Mouse (Mus musculus): Measurements from ENCODE around the gene Theg. TPM values are rescaled to one million over a fixed set of nuclear protein-coding genes. Genes with fewer than 3 reads are reported as not detected.

Gene Theg
- polyA plus RNA-seq, 1 experiment from 2014 or later: not detected

GRCm38 (mm10) chr10:79537271-79537670, 49.9 kb downstream of the Theg start:
- DNase-seq: no peak
- 91% methylated on average over 7 of the region's 7 CpGs for WGBS
- no peak for ATAC-seq (ENCODE audit: insufficient read depth)

GRCm38 (mm10) chr10:79536461-79537080, 50.6 kb downstream of the Theg start:
- no peak overlapping the region for H3K4me3 ChIP-seq (ENCODE audit: low read depth, low read length)
- H3K9ac ChIP-seq: no peak overlapping the region
- no peaks in the 10 kb centered on the region for H3K9me3 ChIP-seq (ENCODE audit: low read depth, low read length)
- TF ChIP-seq CTCF (IDR thresholded peaks at IDR 0.05; ENCODE audit: low read depth): no peak
- no peak for DNase-seq
- H3K27me3 ChIP-seq (ENCODE audit: insufficient read depth, low read length): no peaks in the 10 kb centered on the region
- no peaks in the 10 kb centered on the region for H3K4me1 ChIP-seq (ENCODE audit: insufficient read depth)
- 63% methylated on average over 12 of the region's 12 CpGs for WGBS
- ATAC-seq (ENCODE audit: insufficient read depth): no peak
- H3K4me2 ChIP-seq: no peak overlapping the region
- H3K36me3 ChIP-seq (ENCODE audit: insufficient read depth): peaks cover 42% of the 10 kb centered on the region
- no peak overlapping the region for H3K27ac ChIP-seq (ENCODE audit: low read depth)

More at GRCm38 (mm10) chr10:79537271-79537670, 49.9 kb downstream of the Theg start:
- Histone ChIP-seq H3K27ac (ENCODE audit: low read depth) (no peak overlapping the region), H3K9me3 (ENCODE audit: low read depth, low read length) (no peaks in the 10 kb centered on the region), H3K36me3 (ENCODE audit: insufficient read depth) (peaks cover 49% of the 10 kb centered on the region), H3K4me2 (no peak overlapping the region), H3K4me1 (ENCODE audit: insufficient read depth) (no peaks in the 10 kb centered on the region), H3K9ac (no peak overlapping the region), H3K27me3 (ENCODE audit: insufficient read depth, low read length) (no peaks in the 10 kb centered on the region), H3K4me3 (ENCODE audit: low read depth, low read length) (no peak overlapping the region)
- no peak for TF ChIP-seq CTCF (IDR thresholded peaks at IDR 0.05; ENCODE audit: low read depth)

- no peak for TF ChIP-seq CTCF (IDR thresholded peaks at IDR 0.05; ENCODE audit: low read depth)
- no peak overlapping the region for H3K4me2 ChIP-seq
Measured at GRCm38 (mm10) chr10:79535431-79535830, 51.7 kb downstream of the Theg start.

GRCm38 (mm10) chr10:79534426-79534825, 52.7 kb downstream of the Theg start:
- DNase-seq (no peak), ATAC-seq (ENCODE audit: insufficient read depth) (no peak)
- Histone ChIP-seq H3K36me3 (ENCODE audit: insufficient read depth) (peaks cover 22% of the 10 kb centered on the region), H3K4me2 (no peak overlapping the region), H3K9ac (no peak overlapping the region), H3K27ac (ENCODE audit: low read depth) (no peak overlapping the region), H3K27me3 (ENCODE audit: insufficient read depth, low read length) (no peaks in the 10 kb centered on the region), H3K9me3 (ENCODE audit: low read depth, low read length) (no peaks in the 10 kb centered on the region), H3K4me1 (ENCODE audit: insufficient read depth) (no peaks in the 10 kb centered on the region), H3K4me3 (ENCODE audit: low read depth, low read length) (no peak overlapping the region)
- no peak for TF ChIP-seq CTCF (IDR thresholded peaks at IDR 0.05; ENCODE audit: low read depth)
- WGBS: 82% methylated on average over 2 of the region's 2 CpGs

More at GRCm38 (mm10) chr10:79535431-79535830, 51.7 kb downstream of the Theg start:
- peaks cover 31% of the 10 kb centered on the region for H3K36me3 ChIP-seq (ENCODE audit: insufficient read depth)
- ATAC-seq (ENCODE audit: insufficient read depth) (no peak), DNase-seq (no peak)
- no peak overlapping the region for H3K9ac ChIP-seq
- no peaks in the 10 kb centered on the region for H3K9me3 ChIP-seq (ENCODE audit: low read depth, low read length)
- 62% methylated on average over 1 of the region's 1 CpGs for WGBS
- H3K27ac ChIP-seq (ENCODE audit: low read depth): no peak overlapping the region
- no peaks in the 10 kb centered on the region for H3K27me3 ChIP-seq (ENCODE audit: insufficient read depth, low read length)
- no peaks in the 10 kb centered on the region for H3K4me1 ChIP-seq (ENCODE audit: insufficient read depth)
- H3K4me3 ChIP-seq (ENCODE audit: low read depth, low read length): no peak overlapping the region

- peak within 1 kb of the TSS; percentile 74 for H3K27ac ChIP-seq (ENCODE audit: low read depth)
- peak; percentile 79 for ATAC-seq (ENCODE audit: insufficient read depth)
- DNase-seq: peak; percentile 85
Measured at GRCm38 (mm10) chr10:79533126-79533911, 53.8 kb downstream of the Theg start, which contains the start of gene Plpp2. Plpp2 (minus strand) TSS chr10:79533796.

DNA sequence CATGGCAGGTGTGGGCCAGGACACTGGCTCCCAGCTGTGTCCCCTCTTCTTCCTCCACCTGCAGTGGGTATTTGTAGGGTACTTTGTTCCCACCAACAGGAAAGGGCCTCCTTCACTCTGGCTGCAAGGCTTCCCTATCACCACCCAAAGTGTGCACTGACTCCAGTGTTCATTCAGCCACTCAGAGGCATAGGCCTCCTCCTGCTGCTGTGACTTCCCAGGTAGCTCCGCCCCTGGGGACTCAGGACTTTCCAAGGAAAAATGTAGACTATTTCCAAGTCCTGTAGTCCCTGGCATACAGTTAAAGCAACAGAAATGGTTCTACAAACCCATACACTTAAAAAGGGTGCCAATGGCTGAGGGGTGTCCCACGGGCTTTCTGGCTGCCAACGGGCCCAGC, 54.5 kb downstream of the Theg start:
- DNase-seq (peak; percentile 48), ATAC-seq (ENCODE audit: insufficient read depth) (peak; percentile 39)
- no peaks in the 10 kb centered on the region for H3K27me3 ChIP-seq (ENCODE audit: insufficient read depth, low read length)
- peak overlapping the region; percentile 74 for H3K27ac ChIP-seq (ENCODE audit: low read depth)
- no peak for TF ChIP-seq CTCF (IDR thresholded peaks at IDR 0.05; ENCODE audit: low read depth)
- peak overlapping the region; percentile 65 for H3K4me3 ChIP-seq (ENCODE audit: low read depth, low read length)
- WGBS: 25% methylated on average over 3 of the region's 3 CpGs
- H3K4me1 ChIP-seq (ENCODE audit: insufficient read depth): no peaks in the 10 kb centered on the region
- H3K4me2 ChIP-seq: peak overlapping the region; percentile 97
- no peaks in the 10 kb centered on the region for H3K9me3 ChIP-seq (ENCODE audit: low read depth, low read length)
- H3K9ac ChIP-seq: peak overlapping the region; percentile 68
- H3K36me3 ChIP-seq (ENCODE audit: insufficient read depth): peaks cover 13% of the 10 kb centered on the region; the same call in 1 of the 2 replicates

More at GRCm38 (mm10) chr10:79533126-79533911, 53.8 kb downstream of the Theg start, which contains the start of gene Plpp2:
- H3K9ac ChIP-seq: peak within 1 kb of the TSS; percentile 68
- under 1% methylated on average over 52 of the region's 52 CpGs for WGBS
- peak; percentile 76 for TF ChIP-seq CTCF (IDR thresholded peaks at IDR 0.05; ENCODE audit: low read depth)
- H3K27me3 ChIP-seq (ENCODE audit: insufficient read depth, low read length): no peaks in the 10 kb centered on the region
- no peaks in the 10 kb centered on the region for H3K9me3 ChIP-seq (ENCODE audit: low read depth, low read length)
- peak within 1 kb of the TSS; percentile 97 for H3K4me2 ChIP-seq
- peaks cover 19% of the 10 kb centered on the region; the same call in 1 of the 2 replicates for H3K36me3 ChIP-seq (ENCODE audit: insufficient read depth)
- no peaks in the 10 kb centered on the region for H3K4me1 ChIP-seq (ENCODE audit: insufficient read depth)
- peak within 1 kb of the TSS; percentile 65 for H3K4me3 ChIP-seq (ENCODE audit: low read depth, low read length)

GRCm38 (mm10) chr10:79531593-79531992, 55.5 kb downstream of the Theg start:
- Histone ChIP-seq H3K36me3 (ENCODE audit: insufficient read depth) (peaks cover 12% of the 10 kb centered on the region; the same call in 1 of the 2 replicates), H3K4me2 (no peak overlapping the region), H3K27me3 (ENCODE audit: insufficient read depth, low read length) (no peaks in the 10 kb centered on the region), H3K4me3 (ENCODE audit: low read depth, low read length) (no peak overlapping the region), H3K27ac (ENCODE audit: low read depth) (no peak overlapping the region), H3K9me3 (ENCODE audit: low read depth, low read length) (no peaks in the 10 kb centered on the region), H3K4me1 (ENCODE audit: insufficient read depth) (no peaks in the 10 kb centered on the region), H3K9ac (no peak overlapping the region)
- ATAC-seq (ENCODE audit: insufficient read depth): no peak
- no peak for DNase-seq
- 83% methylated on average over 3 of the region's 3 CpGs for WGBS
- TF ChIP-seq CTCF (IDR thresholded peaks at IDR 0.05; ENCODE audit: low read depth): no peak

Measured in lung, embryonic 14.5 days (tissue).